Mouse (Mus musculus) forebrain, embryonic 15.5 days (tissue): Measurements from ENCODE around the gene Zfp420. TPM values are rescaled to one million over a fixed set of nuclear protein-coding genes. Genes with fewer than 3 reads are reported as not detected.
A peak's percentile ranks its signal among the peaks of the same experiment; 100 is the strongest.
"Not testable (repeated sequence)": the region's sequence is repeated elsewhere in the genome, so short reads cannot be mapped to it uniquely, and the experiment has no call there.

Source experiments
- ATAC-seq: fragments of 200-750 bp; cut with Nextera tagmentation; replicated peaks from 2 replicates; pipeline ENCODE4 v1.8.0; 2017; ENCODE audit warnings: mild to moderate bottlenecking, moderate TSS enrichment, moderate library complexity
- H3K27ac ChIP-seq: fragments of 300-500 bp; sonication (generic); replicated peaks from 2 replicates; pipeline ENCODE4 v1.5.1; 2015; ENCODE audit warnings: mild to moderate bottlenecking, inconsistent platforms
- H3K27me3 ChIP-seq: fragments of 300-500 bp; sonication (generic); 2 replicates; pipeline ENCODE4 v1.6.1; 2015; ENCODE audit warnings: inconsistent platforms
- H3K36me3 ChIP-seq: fragments of 300-500 bp; sonication (generic); 2 replicates; pipeline ENCODE4 v1.6.1; 2015; ENCODE audit warnings: mild to moderate bottlenecking, inconsistent platforms
- H3K4me1 ChIP-seq: fragments of 300-500 bp; sonication (generic); 2 replicates; pipeline ENCODE4 v1.6.1; 2015; ENCODE audit warnings: inconsistent platforms
- H3K4me2 ChIP-seq: fragments of 300-500 bp; sonication (generic); replicated peaks from 2 replicates; pipeline ENCODE4 v1.6.1; 2015; ENCODE audit warnings: mild to moderate bottlenecking, inconsistent platforms
- H3K4me3 ChIP-seq: fragments of 300-500 bp; sonication (generic); 2 replicates; pipeline ENCODE4 v1.5.1; 2015; ENCODE audit warnings: mild to moderate bottlenecking, inconsistent platforms
- H3K9ac ChIP-seq: fragments of 300-500 bp; sonication (generic); replicated peaks from 2 replicates; pipeline ENCODE4 v1.6.1; 2015; ENCODE audit warnings: mild to moderate bottlenecking, inconsistent platforms
- H3K9me3 ChIP-seq: fragments of 300-500 bp; sonication (generic); 2 replicates; pipeline ENCODE4 v1.6.1; 2016; ENCODE audit warnings: inconsistent platforms
- WGBS: fragments of 180-500 bp; shearing (Covaris S2); methylation state at CpG from one replicate; pipeline ENCODE4 v1.1.7; 2015; ENCODE audit warnings: mixed read lengths; 5-methylcytosine and 5-hydroxymethylcytosine counted together
- polyA plus RNA-seq: library from polyadenylated mRNA; unstranded; fragments of >200 nt; fragmentation: Nextera tagmentation; extraction: Ambion mirVana; gene quantifications from 2 replicates; pipeline ENCODE4 v1.2.1, GENCODE M21; 2015

Zfp420 gene
- polyA plus RNA-seq, 1 experiment from 2014 or later = 19.3 TPM

DNA sequence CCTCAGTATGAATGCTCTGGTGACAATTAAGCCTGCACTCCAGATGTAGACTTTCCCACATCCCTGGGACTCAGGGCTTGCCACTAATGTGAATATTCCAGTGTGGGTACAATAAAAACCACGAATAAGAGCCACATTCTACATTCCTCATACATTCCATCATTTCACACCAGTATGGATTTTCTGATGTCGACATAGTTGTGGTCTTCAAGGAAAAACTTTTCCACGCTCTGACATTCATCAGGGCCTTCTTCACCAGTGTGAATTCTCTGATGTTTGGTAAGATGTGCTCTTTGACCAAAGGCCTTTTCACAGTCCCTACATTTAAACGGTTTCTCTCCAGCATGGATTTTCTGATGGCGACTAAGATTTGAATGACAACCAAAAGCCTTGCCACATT, 15.2 kb upstream of the Zfp420 start:
- H3K4me3 ChIP-seq = no peak overlapping the region
- no peak for ATAC-seq
- 93% methylated on average over 5 of the region's 5 CpGs for WGBS
- H3K27me3 ChIP-seq = no peaks in the 10 kb centered on the region
- no peak overlapping the region for H3K9ac ChIP-seq
- H3K36me3 ChIP-seq = peaks cover 52% of the 10 kb centered on the region
- H3K4me2 ChIP-seq = no peak overlapping the region
- H3K4me1 ChIP-seq = no peaks in the 10 kb centered on the region
- no peak overlapping the region for H3K27ac ChIP-seq
- H3K9me3 ChIP-seq = no peaks in the 10 kb centered on the region

DNA sequence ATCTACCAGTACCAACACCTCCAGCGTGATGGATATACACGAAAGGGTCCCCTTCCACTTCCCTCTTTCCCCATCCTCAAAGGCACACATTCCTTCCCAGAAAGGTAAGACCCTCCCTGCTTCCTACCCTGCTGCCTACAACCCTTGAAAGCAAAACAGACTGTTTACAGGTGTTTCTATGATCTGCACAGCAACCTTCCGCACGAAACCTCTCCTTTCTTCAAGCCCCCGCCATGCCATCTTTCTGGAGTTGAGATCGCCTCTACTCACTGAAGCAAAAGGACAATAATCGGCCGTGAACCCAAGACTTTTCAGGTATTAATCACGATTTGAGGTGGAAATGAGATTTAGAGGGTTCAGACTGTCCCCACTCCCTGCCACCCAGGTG, 7.0 kb upstream of the Zfp420 start:
- Histone ChIP-seq H3K27me3 (no peaks in the 10 kb centered on the region), H3K4me1 (peaks cover 7% of the 10 kb centered on the region), H3K27ac (no peak overlapping the region), H3K4me2 (peak overlapping the region; percentile 58), H3K9me3 (no peaks in the 10 kb centered on the region), H3K36me3 (peaks cover 18% of the 10 kb centered on the region), H3K4me3 (peak overlapping the region; percentile 48), H3K9ac (peak overlapping the region; percentile 61)
- ATAC-seq = 0 out of 2 replicates have a peak, but pooled peaks have one; percentile 3
- WGBS = 61% methylated on average over 9 of the region's 9 CpGs

DNA sequence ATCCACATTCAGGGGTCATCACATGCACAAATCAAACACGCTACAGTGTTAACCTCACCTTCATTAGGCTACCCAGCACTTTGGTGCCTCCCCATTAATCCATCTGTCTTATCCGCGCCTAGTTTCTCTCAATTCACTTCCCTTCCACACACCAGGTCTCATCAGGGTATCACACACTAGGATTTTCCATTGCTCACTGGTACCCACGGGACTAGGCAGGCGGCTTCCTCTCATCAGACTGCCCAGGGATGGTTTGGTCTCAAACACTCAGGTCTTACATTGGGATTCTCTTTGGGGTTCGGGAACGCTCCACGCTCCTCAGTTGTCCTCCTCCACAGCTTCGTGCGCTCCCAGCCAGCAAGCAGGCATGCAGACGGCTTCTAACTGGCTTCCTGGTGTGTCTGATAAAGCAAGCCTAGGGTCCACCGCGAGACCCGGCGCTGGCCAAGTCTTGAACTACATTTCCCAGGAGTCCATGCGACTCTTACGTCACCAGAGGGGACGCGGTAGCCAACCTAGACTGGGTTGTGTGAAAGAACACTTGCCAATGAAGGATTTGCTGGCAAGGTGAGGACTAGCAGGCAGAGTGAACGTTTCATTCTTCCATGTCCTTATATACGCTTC, 6.4 kb upstream of the Zfp420 start, which contains the start of gene Zfp940:
Zfp940 (minus strand) TSS at position 451 of the 624 bp plus-strand sequence.
- H3K9ac ChIP-seq = peak within 1 kb of the TSS; percentile 61
- H3K4me1 ChIP-seq = peaks cover 7% of the 10 kb centered on the region
- peak within 1 kb of the TSS; percentile 48 for H3K4me3 ChIP-seq
- ATAC-seq = peak; percentile 98
- H3K36me3 ChIP-seq = peaks cover 15% of the 10 kb centered on the region
- 1% methylated on average over 21 of the region's 21 CpGs for WGBS
- H3K4me2 ChIP-seq = peak within 1 kb of the TSS; percentile 58
- no peaks in the 10 kb centered on the region for H3K27me3 ChIP-seq
- H3K27ac ChIP-seq = peak within 1 kb of the TSS; percentile 53
- H3K9me3 ChIP-seq = no peaks in the 10 kb centered on the region

DNA sequence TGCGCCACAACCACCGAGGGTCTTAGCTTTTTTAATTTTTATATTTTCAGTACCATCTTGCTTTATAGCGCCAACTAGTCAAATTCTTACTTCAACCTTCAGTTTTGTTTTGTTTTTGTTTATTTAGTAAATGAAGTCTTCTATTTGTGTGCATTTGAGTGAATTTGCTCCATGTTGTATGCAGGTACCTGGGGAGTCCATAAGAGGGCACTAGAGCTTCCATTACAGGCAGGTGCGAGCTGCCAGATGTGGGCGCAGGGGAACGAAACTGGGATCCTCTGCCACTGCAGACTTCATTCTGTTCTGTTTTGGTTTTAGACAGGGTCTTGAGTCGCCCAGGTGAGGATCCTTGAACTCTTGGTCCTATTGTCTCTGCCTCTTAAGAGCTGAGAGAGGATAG, 1.9 kb downstream of the Zfp420 start:
- Histone ChIP-seq H3K4me3 (no peak overlapping the region), H3K36me3 (no peaks in the 10 kb centered on the region; the same call in 1 of the 2 replicates), H3K27me3 (no peaks in the 10 kb centered on the region), H3K4me1 (peaks cover 11% of the 10 kb centered on the region), H3K9ac (no peak overlapping the region), H3K27ac (no peak overlapping the region; the same call in 1 of the 2 replicates), H3K9me3 (no peaks in the 10 kb centered on the region), H3K4me2 (no peak overlapping the region)
- no peak for ATAC-seq
- 87% methylated on average over 7 of the region's 7 CpGs for WGBS

DNA sequence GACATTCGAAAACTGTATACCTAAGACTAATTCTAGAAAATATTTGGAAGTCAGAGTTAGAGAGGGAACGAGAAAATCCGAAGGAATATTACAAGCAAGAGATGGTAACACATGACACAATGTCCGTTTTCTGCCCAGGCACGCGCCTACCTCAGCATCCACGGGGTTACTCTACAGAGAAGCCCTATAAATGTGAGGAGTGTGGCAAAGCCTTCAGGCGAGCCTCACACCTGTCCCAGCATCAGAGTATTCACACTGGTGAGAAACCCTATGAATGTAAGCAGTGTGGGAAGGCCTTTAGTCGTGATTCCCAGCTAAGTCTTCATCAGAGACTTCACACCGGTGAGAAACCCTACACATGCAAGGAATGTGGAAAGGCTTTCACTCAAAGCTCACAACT, 14.5 kb downstream of the Zfp420 start:
- H3K27me3 ChIP-seq = no peaks in the 10 kb centered on the region
- no peak for ATAC-seq
- H3K27ac ChIP-seq = no peak overlapping the region
- no peak overlapping the region for H3K9ac ChIP-seq
- no peak overlapping the region for H3K4me3 ChIP-seq
- H3K4me2 ChIP-seq = no peak overlapping the region
- H3K36me3 ChIP-seq = peaks cover 41% of the 10 kb centered on the region
- H3K4me1 ChIP-seq = no peaks in the 10 kb centered on the region
- 96% methylated on average over 10 of the region's 10 CpGs for WGBS
- peaks cover 27% of the 10 kb centered on the region for H3K9me3 ChIP-seq

DNA sequence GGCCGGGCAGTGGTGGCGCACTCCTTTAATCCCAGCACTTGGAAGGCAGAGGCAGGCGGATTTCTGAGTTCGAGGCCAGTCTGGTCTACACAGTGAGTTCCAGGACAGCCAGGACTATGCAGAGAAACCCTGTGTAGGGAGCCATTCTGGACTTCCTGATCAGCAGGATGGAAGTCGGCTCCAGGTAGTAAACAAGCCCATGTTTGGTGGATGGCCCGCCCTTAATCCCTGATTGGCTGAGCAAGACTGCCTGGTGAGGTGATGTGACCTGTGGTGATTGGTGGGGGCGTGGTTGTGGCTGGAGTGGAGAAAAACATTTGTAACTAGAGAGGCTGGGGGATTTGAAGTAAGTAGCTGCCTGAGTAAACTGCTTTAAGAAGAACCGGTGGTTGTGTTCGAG, 17.8 kb downstream of the Zfp420 start:
- H3K4me2 ChIP-seq, H3K4me1 ChIP-seq, H3K9ac ChIP-seq, ATAC-seq, H3K27ac ChIP-seq, H3K4me3 ChIP-seq, H3K27me3 ChIP-seq: not testable (repeated sequence)
- 91% methylated on average over 9 of the region's 9 CpGs for WGBS
- Histone ChIP-seq H3K36me3 (peaks cover 41% of the 10 kb centered on the region), H3K9me3 (peaks cover 27% of the 10 kb centered on the region)

DNA sequence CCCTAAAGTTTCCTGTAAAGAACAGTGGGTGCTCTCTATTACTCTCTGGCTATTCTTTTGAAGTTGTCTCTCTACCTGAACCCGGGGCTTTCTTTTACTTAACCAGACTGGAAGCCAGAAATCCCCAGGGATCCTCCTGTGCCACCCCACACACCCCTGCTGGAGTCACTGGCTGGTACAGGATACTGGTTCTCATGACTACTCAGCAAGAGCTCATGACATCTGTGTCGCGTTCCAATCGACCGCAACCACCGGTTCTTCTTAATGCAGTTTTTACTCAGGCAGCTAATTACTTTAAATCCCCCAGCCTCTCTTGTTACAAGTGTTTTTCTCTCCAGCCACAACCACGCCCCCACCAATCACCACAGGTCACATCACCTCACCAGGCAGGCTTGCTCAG, 20.3 kb downstream of the Zfp420 start:
- 55% methylated on average over 7 of the region's 7 CpGs for WGBS
- H3K27me3 ChIP-seq = no peaks in the 10 kb centered on the region
- H3K9ac ChIP-seq = no peak overlapping the region
- no peak overlapping the region for H3K4me3 ChIP-seq
- ATAC-seq = no peak
- H3K4me1 ChIP-seq = no peaks in the 10 kb centered on the region
- H3K4me2 ChIP-seq = no peak overlapping the region
- H3K9me3 ChIP-seq = peaks cover 18% of the 10 kb centered on the region
- H3K36me3 ChIP-seq = peaks cover 29% of the 10 kb centered on the region
- H3K27ac ChIP-seq = no peak overlapping the region

DNA sequence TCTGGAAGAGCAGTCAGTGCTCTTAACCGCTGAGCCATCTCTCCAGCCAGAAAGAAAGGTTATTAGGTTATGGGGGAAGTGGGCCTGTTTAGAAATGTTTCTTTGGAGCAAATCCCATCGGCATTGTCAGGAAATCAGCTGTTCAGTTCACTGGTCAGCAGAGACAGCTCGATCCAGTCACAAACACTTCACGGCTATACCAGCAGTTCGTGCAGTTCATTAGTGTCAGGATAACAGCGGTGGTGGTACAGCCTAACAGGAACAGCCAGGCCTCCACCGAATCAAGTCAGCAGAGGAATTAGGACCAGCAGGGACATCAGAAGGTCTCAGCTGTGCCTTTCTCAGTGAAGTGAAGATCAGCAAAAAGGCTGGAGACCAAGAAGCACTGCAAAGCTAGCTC, 21.1 kb downstream of the Zfp420 start:
- Histone ChIP-seq H3K4me1 (no peaks in the 10 kb centered on the region), H3K27me3 (no peaks in the 10 kb centered on the region), H3K36me3 (peaks cover 21% of the 10 kb centered on the region), H3K9me3 (peaks cover 15% of the 10 kb centered on the region; the same call in 1 of the 2 replicates), H3K4me2 (no peak overlapping the region), H3K4me3 (no peak overlapping the region), H3K9ac (no peak overlapping the region), H3K27ac (no peak overlapping the region)
- 91% methylated on average over 7 of the region's 7 CpGs for WGBS
- ATAC-seq = no peak

DNA sequence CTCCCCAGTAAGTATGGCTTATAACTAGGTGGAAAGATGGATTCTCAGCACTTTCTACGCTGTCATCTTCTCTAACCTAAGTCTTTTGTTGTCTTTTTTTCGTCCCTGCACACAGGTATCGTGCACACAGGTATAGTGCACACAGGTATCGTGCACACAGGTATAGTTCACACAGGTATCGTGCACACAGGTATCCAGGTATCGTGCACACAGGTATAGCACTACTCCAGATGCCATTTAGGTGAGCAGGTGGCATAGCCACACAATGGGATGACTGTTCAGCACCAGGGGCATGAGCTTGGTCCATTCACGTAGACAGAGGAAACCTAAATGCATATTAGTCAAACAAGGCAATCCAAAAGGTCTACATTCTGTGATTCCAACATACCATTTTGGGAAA, 30.7 kb downstream of the Zfp420 start:
- 97% methylated on average over 7 of the region's 7 CpGs for WGBS
- Histone ChIP-seq H3K9ac (no peak overlapping the region), H3K27me3 (no peaks in the 10 kb centered on the region), H3K36me3 (peaks cover 60% of the 10 kb centered on the region), H3K4me3 (no peak overlapping the region), H3K4me1 (no peaks in the 10 kb centered on the region), H3K27ac (no peak overlapping the region), H3K9me3 (peaks cover 31% of the 10 kb centered on the region), H3K4me2 (no peak overlapping the region)
- ATAC-seq = no peak

DNA sequence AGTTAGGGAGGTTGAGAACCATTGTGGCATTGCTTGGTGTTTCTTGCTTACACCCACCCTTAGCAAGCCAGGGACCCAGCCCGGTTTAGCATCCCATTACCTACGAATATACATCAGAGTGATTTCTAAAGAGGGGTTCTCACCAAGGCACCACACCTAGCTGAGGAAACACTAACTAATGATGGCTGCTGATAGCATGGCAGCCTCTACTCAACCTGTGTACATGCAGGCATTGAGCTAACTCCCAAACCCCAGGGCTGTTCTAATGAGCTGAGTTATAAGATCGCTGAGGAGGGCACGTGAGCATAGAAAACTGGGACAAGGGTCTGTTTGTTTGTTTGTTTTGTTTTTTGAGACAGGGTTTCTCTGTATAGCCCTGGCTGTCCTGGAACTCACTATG, 33.0 kb downstream of the Zfp420 start:
- 97% methylated on average over 4 of the region's 4 CpGs for WGBS
- no peaks in the 10 kb centered on the region for H3K4me1 ChIP-seq
- H3K36me3 ChIP-seq = peaks cover 82% of the 10 kb centered on the region
- no peak overlapping the region for H3K4me3 ChIP-seq
- ATAC-seq = no peak
- H3K4me2 ChIP-seq = no peak overlapping the region
- H3K27ac ChIP-seq = no peak overlapping the region
- no peak overlapping the region for H3K9ac ChIP-seq
- H3K27me3 ChIP-seq = no peaks in the 10 kb centered on the region
- peaks cover 21% of the 10 kb centered on the region for H3K9me3 ChIP-seq

DNA sequence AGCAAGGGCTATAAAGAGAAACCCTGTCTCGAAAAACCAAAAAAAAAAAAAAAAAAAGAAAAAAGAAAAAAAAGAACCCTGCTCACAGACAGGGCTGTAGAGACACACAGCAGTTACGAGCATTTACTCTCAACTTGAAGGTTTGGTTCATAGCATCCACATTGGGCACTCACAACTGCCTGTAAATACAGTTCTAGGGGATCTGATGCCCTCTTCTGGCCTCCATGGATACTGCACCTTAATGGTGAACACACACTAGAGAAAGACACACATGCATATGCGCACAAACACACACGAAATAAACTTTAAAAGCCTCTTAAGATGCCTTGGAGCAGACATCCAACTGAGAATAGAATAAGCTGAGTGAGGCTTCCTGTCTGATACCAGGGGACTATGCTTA, 38.6 kb downstream of the Zfp420 start:
- Histone ChIP-seq H3K27ac (no peak overlapping the region), H3K4me3 (no peak overlapping the region), H3K9me3 (peaks cover 18% of the 10 kb centered on the region), H3K9ac (no peak overlapping the region), H3K4me2 (no peak overlapping the region), H3K4me1 (no peaks in the 10 kb centered on the region), H3K36me3 (peaks cover 88% of the 10 kb centered on the region), H3K27me3 (no peaks in the 10 kb centered on the region)
- no peak for ATAC-seq
- WGBS = 92% methylated on average over 4 of the region's 4 CpGs

DNA sequence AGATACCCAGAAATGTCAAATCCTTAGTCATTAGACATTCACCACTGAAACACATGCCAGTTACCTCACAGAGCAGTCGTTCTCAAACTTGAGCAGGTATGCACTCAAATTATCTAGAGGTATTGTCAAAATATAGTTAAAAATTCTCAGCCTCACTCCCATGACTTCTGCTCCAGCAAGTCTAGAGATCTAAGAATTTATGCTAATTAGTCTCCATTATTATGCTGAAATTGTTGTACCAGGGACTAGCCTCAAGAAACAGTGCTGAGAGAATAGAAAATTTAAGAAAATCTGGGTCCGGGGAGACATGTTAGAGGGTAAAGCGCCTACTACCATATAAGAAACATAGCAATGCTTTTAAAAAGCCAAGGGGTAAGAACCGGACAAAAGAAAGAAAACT, 44.3 kb downstream of the Zfp420 start:
- Histone ChIP-seq H3K27me3 (no peaks in the 10 kb centered on the region), H3K4me3 (no peak overlapping the region), H3K4me1 (peaks cover 19% of the 10 kb centered on the region), H3K9ac (no peak overlapping the region), H3K9me3 (no peaks in the 10 kb centered on the region), H3K4me2 (no peak overlapping the region), H3K27ac (no peak overlapping the region), H3K36me3 (peaks cover 36% of the 10 kb centered on the region)
- 94% methylated on average over 4 of the region's 4 CpGs for WGBS
- no peak for ATAC-seq
